Mouse (Mus musculus): Measurements from ENCODE around the gene Mmd.
"Not testable (repeated sequence)": the region's sequence is repeated elsewhere in the genome, so short reads cannot be mapped to it uniquely, and the experiment has no call there.

The Mmd gene

DNA sequence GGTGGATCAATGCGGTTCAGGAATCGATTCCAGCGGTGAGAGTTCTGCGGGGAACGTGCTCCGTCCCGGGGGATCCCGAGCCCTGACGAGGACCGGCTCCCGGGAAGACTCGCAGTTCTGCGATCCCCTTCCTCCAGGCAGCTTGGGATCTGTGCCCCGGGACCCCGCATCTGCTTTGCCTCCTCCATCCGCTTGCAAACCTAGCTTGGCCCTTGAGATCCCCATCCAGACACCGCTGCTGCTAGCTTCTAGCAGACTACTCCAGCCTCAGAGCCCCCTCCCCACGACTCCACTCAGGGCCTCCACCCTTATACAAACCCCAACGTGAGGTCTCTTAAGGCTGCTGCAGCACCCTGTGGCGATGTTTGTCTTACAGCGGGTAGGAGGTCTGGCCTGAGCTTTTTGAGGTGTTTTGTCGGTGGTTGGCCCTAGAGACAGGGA is 465 bp downstream of the Mmd start:
- DNase-seq (ENCODE audit: low read depth): peak; percentile 47

DNA sequence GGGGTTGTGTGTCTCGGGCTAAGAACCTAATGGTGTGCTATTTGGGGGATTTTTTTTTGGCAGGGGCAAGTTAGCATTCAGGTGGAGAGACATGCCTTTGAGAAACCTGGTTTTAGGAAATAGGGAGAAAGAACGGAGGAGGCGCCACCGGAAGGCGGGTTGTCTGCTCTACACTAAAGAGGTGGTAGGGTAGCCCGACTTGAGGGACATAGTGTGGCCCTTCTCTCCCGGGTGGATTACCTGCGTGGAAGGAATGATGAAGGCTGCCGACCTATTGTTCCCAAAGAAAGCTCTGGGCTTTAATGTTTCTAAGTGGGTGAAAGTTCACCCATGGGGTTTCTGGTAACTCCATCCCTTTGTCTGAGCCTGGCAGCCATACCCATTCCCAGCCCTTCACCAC is 933 bp downstream of the Mmd start:
- DNase-seq (ENCODE audit: low read depth): no peak

DNA sequence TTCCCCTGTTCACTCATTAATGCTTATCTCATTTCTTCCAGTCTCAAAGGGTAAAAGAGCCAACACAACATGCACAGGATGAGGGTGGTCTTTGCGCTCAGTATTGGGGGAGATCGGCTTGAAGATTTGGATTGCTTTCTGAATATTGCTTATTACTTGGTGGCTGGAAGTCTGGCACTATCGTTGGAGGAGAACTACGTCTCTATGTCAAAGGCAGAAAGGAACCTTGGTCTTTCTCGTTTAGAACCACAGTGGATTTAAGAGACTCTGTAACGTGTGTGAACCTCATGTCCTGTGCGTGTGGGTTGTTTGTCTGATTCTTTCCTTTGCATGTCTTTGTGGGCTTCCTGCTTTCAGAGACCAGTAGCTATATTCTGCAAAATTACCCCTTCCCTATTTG is 1.5 kb downstream of the Mmd start:
- no peak for DNase-seq (ENCODE audit: low read depth)

DNA sequence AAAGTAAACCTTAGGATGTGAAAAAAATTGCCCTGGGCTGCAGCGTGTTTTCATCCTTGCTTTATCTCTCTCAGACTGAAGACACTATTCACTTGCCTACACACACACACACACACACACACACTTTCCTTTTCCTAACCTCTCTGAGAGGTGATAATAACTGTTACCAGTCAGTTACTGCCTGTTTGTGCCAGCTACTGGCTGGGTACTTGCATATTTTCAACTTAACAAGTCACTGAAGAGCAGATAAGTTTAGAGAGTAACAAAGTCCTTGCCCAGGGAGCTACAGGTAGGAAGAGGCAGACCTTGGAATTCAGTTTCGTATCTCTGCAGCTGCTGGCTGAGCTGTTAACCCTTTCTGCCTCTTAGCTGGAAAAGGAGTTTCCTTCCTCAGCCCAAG is 2.7 kb downstream of the Mmd start:
- DNase-seq (ENCODE audit: low read depth): peak; percentile 25

DNA sequence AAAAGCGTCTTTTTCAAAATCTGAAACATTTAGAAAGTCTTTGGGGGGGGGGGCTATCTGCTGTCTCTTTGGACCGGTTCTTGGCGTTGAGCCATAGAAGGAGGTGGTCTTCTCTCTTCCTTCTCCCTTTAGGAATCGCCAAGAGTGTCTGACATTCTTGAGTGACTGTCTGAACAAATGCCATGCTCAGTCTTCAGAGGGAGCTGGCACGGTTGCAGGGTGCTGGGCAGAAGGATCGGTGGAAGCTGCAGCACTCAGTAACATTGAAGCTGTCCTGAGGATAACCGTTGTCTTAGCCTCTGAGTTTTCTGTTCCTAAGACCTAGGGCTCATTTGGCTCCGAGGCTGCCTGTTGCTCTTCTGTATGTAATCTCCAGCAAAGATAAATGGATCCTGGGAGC is 3.1 kb downstream of the Mmd start:
- no peak for DNase-seq (ENCODE audit: low read depth)

DNA sequence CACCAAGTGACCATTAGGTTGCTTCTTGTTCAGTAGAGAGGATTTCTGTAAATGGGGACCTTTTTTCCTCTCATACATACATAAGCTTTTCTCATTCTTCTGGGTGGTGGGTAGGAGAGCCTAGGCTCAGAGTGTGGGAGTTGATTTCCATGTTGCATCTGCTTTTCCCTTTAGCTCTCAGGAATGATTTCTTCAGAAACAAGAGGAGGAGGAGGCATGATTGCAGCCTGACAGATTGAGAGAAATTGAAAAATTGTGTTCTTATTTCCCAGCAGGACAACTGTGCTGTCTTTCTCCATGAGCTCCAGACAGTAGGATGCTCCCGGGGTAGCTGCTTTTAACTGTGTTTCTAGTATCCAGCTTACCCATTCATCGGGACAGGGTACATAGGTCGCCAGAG is 5.3 kb downstream of the Mmd start:
- DNase-seq (ENCODE audit: low read depth): no peak

DNA sequence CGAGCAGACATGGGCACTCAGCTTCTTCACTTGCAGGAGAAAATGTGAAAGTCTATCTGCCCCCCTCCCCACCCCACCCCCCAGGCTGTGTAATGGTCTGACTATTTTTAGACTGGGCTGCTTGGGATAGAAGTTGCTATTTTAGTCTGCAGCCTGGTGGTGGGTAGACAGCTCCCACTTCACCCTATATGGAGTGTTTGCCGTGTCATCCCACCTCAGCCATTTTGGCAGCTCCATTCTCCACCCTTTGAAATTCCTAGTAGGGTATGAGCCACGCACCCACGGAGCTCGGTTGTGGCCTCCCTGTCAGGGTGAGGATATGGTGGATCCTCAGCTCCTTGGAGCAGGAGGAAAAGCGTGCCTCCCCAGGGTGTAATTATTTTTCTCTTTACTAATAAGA is 6.4 kb downstream of the Mmd start:
- no peak for DNase-seq (ENCODE audit: low read depth)

DNA sequence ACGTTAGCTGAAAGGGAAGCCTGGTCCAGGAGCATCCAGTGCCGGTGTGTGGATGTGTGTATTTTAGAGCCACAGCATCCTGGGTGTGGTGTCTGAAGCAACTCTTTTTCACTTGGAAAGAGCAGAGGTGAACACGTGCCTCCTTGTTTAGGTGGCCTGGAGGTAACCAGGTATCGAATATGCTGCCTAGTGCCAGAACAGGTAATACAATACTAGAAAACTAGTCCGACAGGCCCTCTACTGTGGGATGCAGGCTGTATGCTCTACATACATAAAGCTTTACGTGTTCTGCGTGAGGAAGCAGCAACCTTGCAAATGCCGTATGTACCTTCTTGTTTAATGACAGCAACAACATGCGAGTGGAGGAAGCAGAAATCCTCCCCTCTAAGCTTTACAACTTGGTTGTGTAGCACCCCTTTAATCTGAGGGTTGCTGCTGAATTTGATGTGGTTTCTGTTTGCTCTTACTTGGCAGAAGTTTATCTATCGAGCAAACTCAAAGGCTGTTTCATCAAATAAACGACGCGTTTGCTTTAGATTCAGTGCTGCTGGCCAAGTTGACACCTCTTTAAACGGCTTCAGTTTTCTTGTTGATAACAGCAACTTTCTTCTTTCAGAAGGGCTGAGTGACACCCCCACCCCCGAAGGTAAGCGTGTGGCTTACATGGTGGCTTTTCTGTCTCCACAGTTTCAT is 7.7 kb downstream of the Mmd start:
- no peak for DNase-seq (ENCODE audit: low read depth)

DNA sequence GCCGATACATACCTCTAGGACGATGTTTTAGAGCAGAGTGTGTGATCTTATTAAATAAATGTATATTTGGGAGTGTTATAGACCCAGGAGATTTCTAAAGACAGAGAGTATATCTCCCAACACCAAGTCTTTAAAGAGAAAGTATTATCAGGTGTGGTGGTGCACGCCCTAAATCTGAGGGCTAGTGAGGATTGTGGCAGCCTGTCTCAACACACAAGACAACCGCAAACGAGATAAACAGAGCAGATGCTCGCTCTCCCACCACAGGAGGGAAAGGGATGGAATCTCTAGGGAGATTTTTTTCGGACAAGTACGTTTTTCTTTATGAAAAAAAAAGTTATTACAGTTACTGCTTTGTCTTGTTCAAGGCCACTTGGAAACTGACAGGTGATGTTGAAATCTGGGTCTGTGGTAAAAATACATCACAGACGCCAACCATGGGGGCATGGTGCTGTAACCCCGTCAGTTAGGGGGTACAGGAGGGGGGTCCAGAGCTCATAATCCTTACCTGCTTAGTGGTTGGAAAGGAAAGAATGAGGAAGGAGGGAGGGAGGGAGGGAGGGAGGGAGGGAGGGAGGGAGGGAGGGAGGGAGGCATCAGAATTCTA is 9.2 kb downstream of the Mmd start:
- peak; percentile 43 for DNase-seq (ENCODE audit: low read depth)

DNA sequence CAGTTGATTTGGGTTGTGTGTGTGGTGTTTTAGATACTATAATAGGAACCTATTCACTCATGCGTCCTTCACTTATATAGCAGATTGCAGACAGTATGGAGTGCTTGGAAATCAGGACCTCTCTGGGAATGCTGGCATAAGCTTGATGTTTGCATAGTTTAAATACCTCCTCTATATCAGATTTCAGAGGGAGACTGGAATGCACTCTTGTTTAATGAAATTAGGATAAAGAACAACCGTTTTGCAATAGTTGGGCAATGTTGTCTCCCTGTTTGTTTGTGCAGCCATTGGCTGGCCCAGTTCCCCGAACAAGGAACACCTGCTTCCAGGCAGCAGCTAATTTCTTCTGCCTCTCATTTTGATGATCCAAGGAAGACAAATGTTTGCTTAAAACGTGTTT is 9.8 kb downstream of the Mmd start:
- DNase-seq (ENCODE audit: low read depth): no peak

DNA sequence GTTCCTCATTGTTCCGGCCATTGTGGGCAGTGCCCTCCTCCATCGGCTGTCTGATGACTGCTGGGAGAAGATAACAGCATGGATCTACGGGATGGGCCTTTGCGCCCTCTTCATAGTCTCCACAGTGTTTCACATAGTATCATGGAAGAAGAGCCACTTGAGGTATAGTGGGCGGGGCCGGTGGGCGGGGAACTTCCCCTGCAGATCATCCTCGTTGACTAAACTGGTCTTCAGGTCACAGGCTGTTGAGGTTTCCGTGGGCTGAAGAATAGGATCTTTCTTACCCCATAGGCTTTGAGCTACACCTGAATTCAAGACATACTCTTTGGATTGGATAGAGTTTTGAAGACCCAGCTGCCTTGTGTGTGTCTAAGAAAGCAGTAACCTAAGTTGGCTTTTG is 10.6 kb downstream of the Mmd start:
- DNase-seq (ENCODE audit: low read depth): no peak

DNA sequence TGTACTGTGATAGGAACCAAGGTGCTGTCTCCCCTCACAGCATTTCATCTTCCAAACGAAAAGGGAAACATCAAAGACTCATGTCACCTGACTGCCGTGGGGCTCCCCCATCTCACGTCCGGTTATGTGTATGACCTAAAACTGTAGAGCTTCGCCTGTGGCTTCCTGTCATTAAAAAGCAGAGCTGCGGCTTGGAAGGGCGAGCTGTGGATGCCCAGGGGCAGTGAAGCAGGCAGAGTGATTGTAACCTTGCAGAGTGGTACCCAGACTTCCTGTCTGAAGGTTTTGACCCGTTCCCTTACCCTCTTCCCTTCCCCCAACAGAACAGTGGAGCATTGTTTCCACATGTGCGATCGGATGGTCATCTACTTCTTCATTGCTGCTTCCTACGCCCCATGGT is 14.9 kb downstream of the Mmd start:
- no peak for DNase-seq (ENCODE audit: low read depth)

DNA sequence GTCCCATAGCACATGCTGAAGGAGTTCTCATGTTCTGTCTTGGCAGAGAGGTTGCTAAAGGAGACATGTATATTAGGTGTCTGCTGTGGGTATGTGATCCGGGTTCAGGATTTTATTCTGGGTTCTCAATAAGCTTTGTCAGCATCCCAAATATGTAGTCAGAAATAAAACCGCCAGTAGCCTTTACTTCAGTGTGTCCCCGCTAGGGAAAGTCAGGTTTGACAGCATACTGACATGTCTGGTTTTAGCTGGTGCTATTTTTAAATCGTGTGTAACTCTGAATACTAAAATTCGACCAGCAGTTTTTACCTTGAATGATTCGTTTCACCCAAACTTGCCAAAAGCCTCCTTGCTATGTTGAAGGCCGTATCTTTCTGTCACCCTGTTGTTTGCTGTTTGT is 16.3 kb downstream of the Mmd start:
- no peak for DNase-seq (ENCODE audit: low read depth)

DNA sequence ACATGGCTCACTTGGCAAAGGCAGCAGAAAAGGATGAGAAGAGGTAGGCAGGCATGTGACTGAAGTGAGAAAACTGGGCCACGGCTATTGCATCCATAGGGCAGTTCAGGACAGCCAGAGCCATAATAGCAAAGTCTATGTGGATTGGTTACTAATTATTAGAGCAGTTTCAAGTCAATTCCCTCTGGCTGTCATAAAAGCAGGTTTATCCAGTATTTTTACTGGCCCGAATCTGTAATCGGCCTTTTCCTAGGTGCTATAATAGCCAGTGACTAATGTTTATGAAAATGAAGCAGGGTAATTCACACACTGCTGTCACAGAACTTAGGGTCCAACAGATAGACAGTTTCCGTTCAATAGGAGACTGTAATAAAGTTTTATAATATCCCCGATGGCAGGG is 19.7 kb downstream of the Mmd start:
- DNase-seq (ENCODE audit: low read depth): no peak

DNA sequence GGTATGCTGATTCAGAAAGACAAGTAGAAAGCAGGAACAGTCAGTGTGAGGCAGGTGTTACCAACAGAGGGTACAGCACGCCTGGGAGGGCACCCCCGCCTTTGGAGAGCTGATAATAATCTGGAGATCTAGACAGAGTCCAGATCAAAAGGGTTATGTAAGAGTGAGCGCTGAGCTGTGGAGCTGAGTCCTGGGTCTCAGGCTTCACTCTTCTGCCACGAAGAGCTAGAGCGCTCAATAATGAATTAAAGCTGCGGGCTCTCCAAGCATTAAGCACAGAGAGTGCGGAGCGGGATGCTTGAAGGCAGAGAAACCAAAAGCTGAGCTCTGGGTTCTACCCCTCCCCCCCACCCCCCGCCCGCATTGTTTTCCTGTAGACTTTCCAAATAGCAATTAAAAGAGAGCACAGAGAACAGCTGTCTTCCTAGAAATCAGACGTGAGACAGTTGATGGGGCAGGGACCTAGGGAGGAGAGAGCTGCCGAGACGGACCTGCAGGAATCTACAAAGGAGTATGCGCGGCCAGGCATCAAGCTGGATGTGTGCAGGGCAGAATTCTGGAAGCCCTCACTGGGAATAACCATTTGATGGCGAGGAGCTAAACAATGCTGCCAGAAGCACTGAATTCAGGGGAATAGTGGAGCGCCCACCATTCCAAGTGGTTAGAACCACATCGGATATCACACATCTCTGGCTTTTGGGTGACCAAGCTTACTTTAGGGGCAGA is 20.3 kb downstream of the Mmd start:
- DNase-seq (ENCODE audit: low read depth): no peak

DNA sequence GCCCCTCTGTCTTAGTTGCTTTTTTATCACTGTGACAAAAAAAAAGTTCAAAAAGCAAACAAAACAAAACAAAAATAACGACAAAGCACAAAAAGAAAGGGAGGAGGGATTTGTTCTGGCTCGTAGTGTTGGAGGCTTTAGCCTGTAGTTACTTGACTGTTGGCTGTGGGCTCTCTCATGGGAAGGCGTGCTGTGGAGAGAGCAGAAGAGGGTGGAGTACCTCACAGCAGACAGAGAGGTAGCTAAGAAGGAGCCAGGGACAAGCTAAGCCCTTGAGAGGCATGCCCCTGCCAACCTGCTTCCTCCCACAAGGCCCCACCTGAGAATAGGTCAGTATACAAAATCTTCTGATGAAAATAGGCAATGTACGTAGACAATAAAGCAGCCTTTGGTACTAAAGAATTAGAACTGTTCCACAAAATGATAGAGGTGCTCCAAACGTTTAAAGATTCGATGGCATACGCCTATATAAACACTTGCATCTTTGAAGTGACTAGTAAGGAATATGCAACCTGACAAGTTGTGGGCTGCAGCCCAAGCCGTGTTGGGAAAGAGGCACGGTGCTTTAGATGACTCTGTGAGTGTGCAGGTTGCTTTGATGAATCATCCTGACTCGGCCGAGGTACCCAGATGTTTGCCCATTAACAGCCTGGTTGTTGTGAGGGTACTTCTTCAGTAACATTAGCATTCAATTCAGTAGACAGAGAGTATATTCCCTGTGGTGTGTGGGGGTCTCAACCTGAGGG is 21.0 kb downstream of the Mmd start:
- no peak for DNase-seq (ENCODE audit: low read depth)

DNA sequence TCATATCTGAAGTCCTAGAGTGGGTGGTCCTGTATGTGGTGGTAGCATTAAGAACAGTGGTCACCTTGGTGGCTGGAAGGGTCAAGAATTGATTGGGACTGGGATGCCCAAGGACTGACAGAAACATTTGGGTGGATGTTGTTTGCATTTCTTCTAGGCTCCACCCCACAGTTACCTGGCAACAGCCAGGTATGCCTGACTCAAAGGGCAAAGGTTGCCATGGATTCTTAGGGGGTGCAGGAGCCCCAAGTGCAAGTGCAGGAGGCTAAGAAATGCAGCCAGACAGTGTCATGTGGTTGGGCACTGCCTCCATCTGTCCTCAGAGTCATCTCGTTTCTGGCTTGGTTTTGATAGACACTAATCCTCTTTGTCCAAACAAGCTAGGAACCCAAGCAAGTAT is 24.9 kb downstream of the Mmd start:
- DNase-seq (ENCODE audit: low read depth): no peak

DNA sequence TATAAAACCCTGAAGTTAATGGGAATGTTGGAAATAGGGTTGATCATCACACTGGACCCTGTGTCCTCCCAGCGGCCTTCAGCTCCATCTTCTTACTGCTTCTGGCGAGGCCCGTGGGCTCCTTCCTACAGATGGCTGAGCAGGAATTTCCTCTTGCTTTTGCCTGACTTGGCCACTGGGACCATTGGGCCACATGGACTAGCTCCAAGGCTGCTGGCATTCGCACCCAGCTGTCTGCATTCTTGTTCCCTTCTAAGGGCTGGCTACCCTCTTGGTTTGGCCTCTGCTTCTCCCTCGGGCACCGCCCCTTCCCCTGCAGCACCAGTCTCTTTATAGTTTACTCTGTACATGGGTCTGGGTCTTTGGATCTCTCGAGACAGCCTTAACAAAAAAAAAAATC is 26.4 kb downstream of the Mmd start:
- DNase-seq (ENCODE audit: low read depth): no peak

DNA sequence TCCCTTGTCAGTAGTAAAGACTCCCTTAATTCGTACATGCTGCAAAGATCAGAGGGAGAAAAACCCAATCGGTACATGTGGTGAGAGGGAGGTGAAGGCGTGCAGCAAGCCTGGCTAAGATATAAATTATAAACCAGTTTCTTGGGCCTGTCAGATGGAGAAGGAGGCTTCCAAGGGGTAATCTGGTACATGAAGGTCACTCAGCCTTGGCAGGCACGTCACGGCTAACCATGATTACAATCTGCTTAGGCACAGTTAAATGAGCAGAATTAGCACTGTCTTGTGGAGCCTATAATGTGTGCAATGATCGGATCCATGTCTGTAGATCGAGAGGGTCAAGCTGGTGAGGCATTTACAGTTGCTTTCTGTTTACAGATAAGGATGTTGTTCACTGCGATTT is 26.9 kb downstream of the Mmd start:
- DNase-seq (ENCODE audit: low read depth): no peak

DNA sequence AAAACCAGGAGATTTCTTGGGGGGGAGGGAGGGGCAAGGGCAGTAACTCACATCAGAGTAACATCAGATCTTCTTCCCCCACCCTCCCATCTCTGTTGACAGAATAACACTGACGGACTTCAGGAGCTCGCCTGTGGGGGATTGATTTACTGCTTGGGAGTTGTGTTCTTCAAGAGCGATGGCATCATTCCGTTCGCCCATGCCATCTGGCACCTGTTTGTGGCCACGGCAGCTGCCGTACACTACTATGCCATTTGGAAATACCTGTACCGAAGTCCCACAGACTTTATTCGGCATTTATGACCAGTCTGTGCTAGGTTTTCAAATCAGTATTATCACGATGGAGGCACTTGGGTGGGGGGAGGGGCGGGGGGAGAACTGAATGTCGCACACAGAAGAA is 27.3 kb downstream of the Mmd start:
- no peak for DNase-seq (ENCODE audit: low read depth)

DNA sequence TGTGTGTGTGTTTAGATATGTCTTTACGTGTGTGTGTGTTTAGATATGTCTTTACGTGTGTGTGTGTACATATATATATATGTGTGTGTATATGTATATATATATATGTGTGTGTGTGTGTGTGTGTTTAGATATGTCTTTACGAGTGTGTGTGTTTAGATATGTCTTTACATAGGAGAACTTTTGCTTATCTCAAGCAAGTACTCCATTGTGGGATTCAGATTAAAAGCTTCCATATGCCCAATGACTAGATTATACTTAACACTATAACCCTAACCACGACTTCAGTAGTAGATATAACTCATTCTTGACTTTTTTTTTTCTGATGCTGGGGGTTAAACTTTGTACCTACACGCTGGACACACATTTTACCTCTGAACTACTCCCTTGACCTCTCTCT is 30.8 kb downstream of the Mmd start:
- no peak for DNase-seq (ENCODE audit: low read depth)

DNA sequence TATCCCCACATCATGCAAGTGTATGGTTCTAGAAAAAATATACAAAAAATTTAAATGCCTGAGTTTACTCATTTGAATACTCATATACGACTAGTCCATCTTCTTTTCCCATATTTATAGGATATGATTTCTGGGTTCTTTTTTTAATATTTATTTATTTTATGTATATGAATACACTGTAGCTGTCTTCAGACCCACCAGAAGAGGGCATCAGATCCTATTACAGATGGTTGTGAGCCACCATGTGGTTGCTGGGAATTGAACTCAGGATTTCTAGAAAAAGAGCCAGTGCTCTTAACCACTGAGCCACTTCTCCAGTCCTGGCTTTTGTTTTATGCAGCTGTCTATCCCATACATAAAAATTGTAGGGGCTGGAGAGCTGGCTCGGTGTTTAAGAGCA is 32.7 kb downstream of the Mmd start:
- not testable (repeated sequence) for DNase-seq (ENCODE audit: low read depth)

DNA sequence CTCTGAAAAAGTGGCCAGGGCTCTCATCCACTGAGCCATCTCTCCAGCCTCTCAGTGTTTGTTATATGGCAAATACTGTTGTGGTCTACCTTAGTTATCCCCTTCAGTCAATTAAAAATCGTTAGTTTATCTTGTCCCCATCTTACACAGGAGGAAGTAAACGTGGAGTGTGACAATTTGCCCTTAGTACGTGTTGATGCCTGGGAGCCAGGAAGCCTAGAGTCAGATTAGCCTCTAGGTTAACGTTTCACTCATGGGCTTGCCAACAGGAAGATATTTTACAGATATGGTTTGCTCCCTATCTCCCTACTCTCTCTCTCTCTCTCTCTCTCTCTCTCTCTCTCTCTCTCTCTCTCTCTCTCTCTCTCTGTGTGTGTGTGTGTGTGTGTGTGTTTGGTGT is 33.9 kb downstream of the Mmd start:
- peak; percentile 44 for DNase-seq (ENCODE audit: low read depth)
